Mouse (Mus musculus): ENCODE measurements around the gene Ampd3.

Gene Ampd3

DNA sequence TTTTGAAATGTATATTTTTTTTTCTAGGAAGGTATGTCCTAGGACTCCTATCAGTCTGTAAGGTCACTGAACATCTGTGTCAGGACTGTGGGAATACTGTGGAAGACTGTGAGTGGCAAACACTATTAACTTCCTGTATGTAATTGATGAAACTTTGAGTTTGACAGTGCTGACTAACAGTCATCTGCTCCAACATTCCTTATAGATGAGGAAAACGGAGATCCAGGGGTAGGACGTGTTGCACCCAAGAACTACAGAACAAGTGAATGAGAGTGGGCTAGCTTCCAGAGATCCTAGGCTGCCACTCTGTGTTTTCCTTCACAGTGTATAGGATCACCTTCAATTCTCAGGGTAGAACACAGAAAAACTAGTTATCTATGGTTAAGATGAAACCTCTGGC is 79.3 kb downstream of the Ampd3 start:
- no peak for DNase-seq

DNA sequence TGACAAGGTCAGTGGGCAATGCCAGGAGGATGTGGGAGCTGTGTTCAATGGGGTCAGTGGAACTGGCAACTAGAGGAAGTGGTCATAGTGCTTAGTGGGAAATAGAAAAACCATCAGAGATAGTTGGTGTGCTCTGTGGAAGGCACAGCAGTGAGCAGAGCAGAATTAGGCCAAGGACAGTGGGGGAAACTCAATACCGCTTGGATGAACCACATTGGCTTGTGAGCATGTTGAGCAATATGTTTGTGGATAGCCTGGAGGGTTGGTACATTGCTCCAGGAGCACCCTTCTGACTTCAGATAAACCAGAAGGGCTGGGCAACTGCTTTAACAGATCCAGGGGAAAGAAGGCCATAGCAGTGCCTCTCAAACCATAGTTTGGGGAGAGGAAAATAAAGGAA is 80.4 kb downstream of the Ampd3 start:
- DNase-seq = no peak

DNA sequence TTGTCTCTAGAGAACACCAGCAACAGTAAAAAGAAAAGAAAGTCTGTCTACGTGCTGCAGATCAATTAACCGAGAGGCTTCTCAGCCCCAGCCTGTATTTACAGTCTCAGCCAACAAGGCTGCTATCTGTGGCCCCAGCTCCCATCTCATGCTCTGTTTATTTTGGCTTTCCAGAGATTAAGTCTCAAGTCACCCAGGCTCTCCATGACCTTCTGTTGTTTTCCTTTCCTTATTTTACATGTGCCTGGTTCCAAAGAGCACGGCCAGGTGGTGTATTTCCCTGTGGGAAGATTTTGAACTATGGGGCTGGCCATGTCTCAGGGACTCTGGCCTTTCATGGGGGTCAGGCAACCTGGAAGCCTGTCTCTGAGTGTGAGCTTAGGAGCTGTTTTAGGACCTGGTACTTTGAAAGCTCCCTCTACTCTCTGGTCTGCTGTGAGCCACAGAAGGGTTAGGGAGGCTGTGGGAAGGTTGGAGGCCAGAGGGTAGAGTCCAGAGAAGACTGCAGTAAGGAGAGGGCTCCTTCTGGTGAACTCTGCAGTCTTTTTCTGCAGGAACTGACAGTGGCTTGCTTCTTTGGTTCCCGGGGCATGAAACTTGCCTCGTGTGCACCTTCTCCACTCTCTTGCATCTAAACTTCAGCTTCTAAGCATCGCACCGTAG is 83.7 kb downstream of the Ampd3 start:
- no peak for DNase-seq

DNA sequence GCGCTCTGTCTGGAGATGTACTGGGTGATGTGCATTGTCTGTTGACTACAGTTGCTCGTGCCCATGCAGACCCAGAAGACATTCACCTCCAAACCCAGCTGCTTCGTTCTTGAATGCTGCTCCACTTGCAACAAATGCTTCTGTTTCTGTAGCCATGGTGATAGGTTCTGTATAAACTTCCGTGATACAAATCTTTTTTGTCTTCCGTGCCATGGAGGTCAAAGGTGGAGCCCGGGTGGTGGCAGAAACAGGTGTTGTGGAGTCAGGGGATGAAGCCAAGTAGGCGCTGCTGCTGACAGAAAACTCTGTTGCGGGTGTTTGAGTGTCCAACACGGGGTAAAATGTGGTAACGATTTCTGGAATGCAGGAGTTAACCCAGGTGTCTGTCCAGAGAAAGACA is 85.6 kb downstream of the Ampd3 start:
- DNase-seq = peak; percentile 31

DNA sequence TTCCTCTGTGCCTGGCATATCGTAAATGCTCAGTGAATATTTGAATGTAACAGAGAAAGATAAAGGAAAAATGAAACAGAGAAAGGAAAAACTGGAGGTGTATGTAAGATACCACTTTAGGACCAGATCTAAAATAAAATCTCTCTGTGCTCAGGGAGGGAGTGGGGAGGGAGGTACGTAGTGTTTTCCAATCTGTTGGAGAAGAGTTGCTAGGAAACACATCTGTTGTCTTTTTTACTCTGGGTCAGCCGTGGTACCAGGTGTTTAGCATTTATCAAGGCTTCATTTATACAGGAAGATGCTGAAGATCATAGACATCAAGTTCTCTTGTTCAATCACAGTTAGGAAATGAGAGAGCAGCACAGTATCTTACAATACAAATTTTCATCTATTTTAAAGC is 86.5 kb downstream of the Ampd3 start:
- no peak for DNase-seq

DNA sequence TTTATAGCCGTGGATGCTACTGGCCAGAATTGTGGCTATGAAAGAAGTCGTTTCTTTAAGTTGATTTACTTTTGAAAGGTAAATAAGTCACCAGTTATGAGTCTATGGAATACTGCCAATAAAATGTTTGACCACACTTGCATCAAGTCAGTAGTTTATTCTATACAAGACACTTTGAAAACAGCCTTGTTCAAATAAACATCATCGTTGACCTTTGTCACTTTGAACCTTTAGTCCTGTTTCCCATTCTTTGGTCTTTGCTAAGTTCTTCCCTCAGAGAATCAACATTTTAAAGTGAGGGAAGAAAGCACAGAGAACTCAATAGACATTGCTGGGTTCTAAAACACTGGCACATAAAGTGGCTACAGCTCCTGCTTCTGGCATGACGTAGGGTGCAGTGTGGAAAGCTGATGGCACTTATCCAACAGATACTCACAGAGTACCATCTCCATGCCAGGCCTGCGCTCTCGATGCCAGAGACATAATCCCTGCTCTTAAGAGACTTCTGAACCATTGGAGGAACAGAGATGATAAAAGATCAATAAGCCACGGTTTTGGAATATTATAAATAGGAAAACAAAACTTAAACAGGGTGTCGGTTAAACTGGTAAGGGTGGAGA is 87.0 kb downstream of the Ampd3 start:
- no peak for DNase-seq

DNA sequence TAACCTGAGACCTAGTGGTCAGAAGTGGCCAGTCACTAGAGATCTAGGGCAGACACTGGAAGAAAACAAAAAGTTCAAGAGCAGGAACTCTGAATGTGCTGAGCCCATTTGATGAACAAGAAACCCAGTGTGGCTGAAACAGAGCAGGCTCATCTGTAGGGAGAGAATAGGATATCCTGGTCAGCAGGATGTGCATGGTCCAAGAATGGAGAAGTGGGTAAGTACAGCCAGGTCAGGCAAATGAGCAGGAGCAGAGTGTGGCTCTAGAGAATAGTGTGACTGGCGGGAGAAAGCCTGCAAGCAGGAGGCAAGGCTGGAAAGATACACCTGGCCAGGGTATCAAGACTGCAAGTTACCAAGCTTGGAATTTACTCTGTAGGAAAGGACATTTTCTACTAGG is 87.6 kb downstream of the Ampd3 start:
- no peak for DNase-seq

DNA sequence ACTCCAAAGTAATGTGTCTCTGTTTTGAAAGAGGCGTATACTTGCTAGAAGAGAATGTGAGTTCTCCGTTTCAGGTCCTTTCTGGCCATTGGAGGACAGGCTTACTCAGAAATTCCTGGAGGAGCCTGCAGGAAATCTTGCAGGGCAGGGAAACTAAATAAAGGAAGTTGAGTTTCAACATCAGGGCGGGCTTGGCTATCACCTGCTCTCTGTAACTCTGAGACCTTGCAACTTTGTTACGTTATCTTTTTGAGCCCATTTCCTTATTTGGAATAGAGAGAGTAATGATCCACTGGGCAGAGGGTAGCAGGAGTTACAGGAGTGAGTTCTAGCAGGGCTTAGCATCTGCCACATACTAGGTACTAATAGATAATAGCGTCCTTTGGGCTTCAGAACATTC is 92.1 kb downstream of the Ampd3 start:
- DNase-seq = no peak

Data from kidney, postnatal 10 days (tissue).